Mouse (Mus musculus) testis, adult 2 months (tissue): Measurements from ENCODE around the gene Phactr1. TPM values are rescaled to one million over a fixed set of nuclear protein-coding genes. Genes with fewer than 3 reads are reported as not detected.
"Not testable (repeated sequence)": the region's sequence is repeated elsewhere in the genome, so short reads cannot be mapped to it uniquely, and the experiment has no call there.

ENCODE experiments used
- H3K27ac ChIP-seq: fragments of 200-500 bp; 2 replicates; pipeline ENCODE4 v1.5.1; 2012; ENCODE audit warnings: low read depth, low read length; ENCODE audit not compliant: control insufficient read depth, insufficient read depth
- H3K27me3 ChIP-seq: fragments of 200-500 bp; 2 replicates; pipeline ENCODE4 v1.6.1; 2012; ENCODE audit warnings: mild to moderate bottlenecking, low read length, moderate library complexity; ENCODE audit not compliant: control insufficient read depth, insufficient read depth
- H3K36me3 ChIP-seq: fragments of 200-500 bp; 2 replicates; pipeline ENCODE4 v1.6.1; 2012; ENCODE audit warnings: mild to moderate bottlenecking, low read length; ENCODE audit not compliant: control insufficient read depth, insufficient read depth
- H3K4me1 ChIP-seq: fragments of 200-500 bp; 2 replicates; pipeline ENCODE4 v1.6.1; 2012; ENCODE audit warnings: low read length; ENCODE audit not compliant: control insufficient read depth, insufficient read depth
- H3K4me3 ChIP-seq: fragments of 200-500 bp; 2 replicates; pipeline ENCODE4 v1.5.1; 2012; ENCODE audit warnings: low read depth, mild to moderate bottlenecking, low read length, moderate library complexity, mixed read lengths; ENCODE audit not compliant: control insufficient read depth
- CTCF ChIP-seq: fragments of 200-500 bp; IDR thresholded peaks from 2 replicates; pipeline ENCODE4 v1.5.1; 2012; ENCODE audit warnings: low read depth, mild to moderate bottlenecking, inconsistent platforms, low read length, moderate library complexity; ENCODE audit not compliant: control insufficient read depth, insufficient read depth, insufficient replicate concordance
- POLR2A ChIP-seq: fragments of 200-500 bp; IDR thresholded peaks from 2 replicates; pipeline ENCODE4 v1.6.1; 2012; ENCODE audit warnings: low read depth, mild to moderate bottlenecking, inconsistent platforms, low read length, moderate library complexity; ENCODE audit not compliant: control insufficient read depth
- polyA plus RNA-seq: library from polyadenylated mRNA; depleted of rRNA; stranded (reverse); fragments of >200 nt; gene quantifications from 2 replicates; pipeline ENCODE4 v1.2.3, GENCODE M21; 2012

Phactr1 gene
- polyA plus RNA-seq, 1 experiment = 50.2 TPM

DNA sequence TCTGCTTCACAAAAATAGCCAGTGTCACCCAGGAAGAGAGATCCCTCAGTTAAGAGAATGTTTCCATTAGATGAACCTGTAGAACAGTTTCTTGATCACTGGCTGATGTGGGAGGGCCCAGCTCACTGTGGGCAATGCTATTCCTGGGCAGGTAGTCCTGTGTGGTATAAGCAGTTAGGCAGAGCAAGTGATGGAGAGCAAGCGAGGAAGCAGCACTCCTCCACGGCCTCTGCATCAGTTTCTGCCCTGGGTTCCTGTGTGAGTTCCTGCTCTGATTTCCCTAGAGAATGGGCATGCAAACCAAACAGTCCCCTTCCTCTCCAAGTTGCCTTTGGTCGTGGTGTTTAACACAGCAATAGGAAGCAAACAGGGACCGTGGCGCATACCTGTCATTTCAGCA lies 251.6 kb downstream of the Phactr1 start:
- Histone ChIP-seq H3K36me3 (no peaks in the 10 kb centered on the region), H3K27ac (no peak overlapping the region), H3K4me1 (no peaks in the 10 kb centered on the region), H3K27me3 (no peaks in the 10 kb centered on the region), H3K4me3 (no peak overlapping the region)
- TF ChIP-seq POLR2A = no peak
- TF ChIP-seq CTCF = no peak

DNA sequence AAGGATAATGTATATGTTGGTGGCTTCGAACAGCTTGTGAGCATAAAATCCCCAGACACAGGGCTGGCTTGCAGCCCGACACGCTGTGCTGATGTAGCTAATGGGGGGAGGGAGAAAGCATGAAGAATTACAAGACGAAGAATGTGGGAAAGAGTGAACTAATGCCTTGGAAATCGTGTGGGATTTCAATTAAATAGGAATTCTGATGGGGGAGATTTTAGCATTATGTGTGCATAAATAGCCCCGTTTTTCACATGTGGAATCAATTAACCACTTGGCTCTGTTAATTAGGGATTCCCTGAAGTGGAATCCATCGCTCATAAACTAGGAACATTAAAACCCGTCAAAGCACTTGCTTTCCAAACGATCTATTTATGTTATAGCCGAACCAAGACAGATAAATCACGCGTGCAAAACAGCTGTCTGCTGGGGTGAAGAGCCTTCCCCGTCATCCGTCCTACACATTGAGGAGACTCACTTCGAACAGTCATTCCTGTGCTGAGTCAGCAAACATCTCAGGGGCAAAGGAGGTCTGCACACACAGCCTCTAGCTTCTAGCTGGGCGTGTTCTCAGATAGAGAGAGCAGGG lies 254.2 kb downstream of the Phactr1 start:
- H3K36me3 ChIP-seq = no peaks in the 10 kb centered on the region
- no peaks in the 10 kb centered on the region for H3K4me1 ChIP-seq
- TF ChIP-seq POLR2A (no peak), CTCF (no peak)
- no peaks in the 10 kb centered on the region for H3K27me3 ChIP-seq
- H3K27ac ChIP-seq = no peak overlapping the region
- H3K4me3 ChIP-seq = no peak overlapping the region

DNA sequence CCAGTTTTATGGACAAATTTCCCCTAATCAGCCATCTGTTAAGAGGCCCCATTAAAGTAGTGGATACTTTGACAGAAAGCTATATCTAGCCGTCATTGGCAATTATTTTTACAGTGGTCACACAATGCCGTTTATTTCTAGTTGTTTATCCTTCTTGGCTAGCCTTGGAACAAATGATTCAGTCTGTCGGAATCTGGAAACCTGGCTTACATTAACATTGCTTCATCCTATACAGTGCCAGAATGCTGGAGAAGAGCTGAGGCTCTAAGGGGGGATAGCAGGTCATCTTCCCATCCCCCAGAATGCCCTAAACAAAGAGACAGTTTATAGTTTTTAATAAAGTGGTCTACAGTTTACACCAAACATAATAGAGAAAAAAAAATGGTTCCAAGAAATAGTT lies 257.4 kb downstream of the Phactr1 start:
- no peaks in the 10 kb centered on the region for H3K36me3 ChIP-seq
- no peak overlapping the region for H3K4me3 ChIP-seq
- H3K4me1 ChIP-seq = no peaks in the 10 kb centered on the region
- no peaks in the 10 kb centered on the region for H3K27me3 ChIP-seq
- H3K27ac ChIP-seq = no peak overlapping the region
- TF ChIP-seq CTCF (no peak), POLR2A (no peak)

DNA sequence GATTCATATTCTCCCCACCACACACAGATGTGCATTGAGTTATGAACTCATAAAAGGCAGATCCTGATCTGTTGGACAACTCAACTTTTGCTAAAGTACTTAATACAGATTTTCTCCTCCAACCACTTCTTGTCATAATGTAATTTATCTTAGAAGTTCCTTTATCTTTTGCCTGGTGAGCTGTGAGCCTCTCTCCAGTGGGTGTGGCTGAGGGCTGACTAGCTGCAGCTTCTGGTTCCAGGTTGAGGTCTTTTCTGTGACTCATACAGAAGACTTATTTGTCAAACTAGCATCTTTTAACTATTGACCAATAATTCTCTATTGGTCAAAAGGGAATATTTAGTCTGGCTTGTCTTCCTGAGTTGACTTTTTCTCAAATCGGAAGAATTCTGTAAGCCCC lies 257.9 kb downstream of the Phactr1 start:
- Histone ChIP-seq H3K36me3 (no peaks in the 10 kb centered on the region), H3K27me3 (no peaks in the 10 kb centered on the region), H3K27ac (no peak overlapping the region), H3K4me3 (no peak overlapping the region), H3K4me1 (no peaks in the 10 kb centered on the region)
- no peak for TF ChIP-seq POLR2A
- TF ChIP-seq CTCF = no peak

DNA sequence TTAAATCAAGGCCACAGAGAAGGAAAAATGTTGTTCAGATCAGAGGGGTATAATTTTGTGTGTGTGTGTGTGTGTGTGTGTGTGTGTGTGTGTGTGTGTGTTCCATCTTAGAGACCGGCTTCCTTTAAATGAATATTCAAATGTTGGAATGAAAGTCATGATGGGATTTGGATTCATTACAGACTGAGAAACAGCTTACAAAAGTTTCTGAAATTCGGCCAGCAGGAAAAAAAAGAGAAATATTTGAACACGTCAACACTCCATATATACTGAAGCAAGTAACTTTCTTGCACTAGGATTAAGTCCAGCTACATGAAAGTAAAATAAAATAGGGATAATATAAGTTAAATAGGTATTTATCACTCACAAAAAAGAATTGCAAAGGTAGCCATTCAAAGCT lies 259.8 kb downstream of the Phactr1 start:
- H3K27me3 ChIP-seq = no peaks in the 10 kb centered on the region
- no peaks in the 10 kb centered on the region for H3K36me3 ChIP-seq
- no peaks in the 10 kb centered on the region for H3K4me1 ChIP-seq
- no peak overlapping the region for H3K4me3 ChIP-seq
- TF ChIP-seq CTCF (no peak), POLR2A (no peak)
- no peak overlapping the region for H3K27ac ChIP-seq

DNA sequence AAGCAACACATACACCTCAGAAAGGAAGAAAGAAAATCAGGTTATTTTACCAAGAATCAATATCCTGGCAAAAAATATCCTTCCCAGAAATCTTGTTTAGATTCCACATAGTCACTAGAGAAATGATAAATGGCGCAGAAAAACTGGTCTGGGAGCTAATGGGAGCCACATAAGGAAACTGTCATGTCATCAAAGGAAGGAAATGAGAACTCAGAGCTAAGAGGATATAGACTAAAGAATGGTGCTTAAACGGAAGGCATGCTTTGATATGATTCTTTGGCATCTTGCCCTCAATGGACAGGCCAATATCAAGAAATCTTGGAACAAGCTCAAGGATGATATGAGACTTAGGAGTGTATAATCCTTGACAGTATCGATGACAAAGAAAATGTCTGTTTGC lies 263.7 kb downstream of the Phactr1 start:
- Histone ChIP-seq H3K27me3 (no peaks in the 10 kb centered on the region), H3K27ac (no peak overlapping the region), H3K36me3 (no peaks in the 10 kb centered on the region), H3K4me3 (no peak overlapping the region), H3K4me1 (no peaks in the 10 kb centered on the region)
- no peak for TF ChIP-seq CTCF
- no peak for TF ChIP-seq POLR2A

DNA sequence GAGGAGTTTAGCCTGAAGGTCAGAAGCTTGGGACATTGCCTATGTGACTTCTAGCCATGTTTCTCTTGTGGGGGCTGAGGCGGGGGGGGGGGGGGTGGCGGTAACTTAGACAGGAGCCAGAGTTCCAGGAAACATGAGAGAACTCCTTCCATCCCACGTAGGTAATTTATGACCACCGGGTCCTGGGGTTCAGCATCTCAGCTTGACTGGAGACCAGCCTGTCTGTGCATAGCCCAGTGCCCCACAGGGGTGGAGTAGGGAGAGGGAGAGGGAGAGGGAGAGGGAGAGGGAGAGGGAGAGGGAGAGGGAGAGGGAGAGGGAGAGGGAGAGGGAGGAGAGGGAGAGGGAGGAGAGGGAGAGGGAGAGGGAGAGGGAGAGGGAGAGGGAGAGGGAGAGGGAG lies 264.8 kb downstream of the Phactr1 start:
- H3K36me3 ChIP-seq, H3K4me3 ChIP-seq, H3K4me1 ChIP-seq, H3K27ac ChIP-seq, H3K27me3 ChIP-seq: not testable (repeated sequence)

DNA sequence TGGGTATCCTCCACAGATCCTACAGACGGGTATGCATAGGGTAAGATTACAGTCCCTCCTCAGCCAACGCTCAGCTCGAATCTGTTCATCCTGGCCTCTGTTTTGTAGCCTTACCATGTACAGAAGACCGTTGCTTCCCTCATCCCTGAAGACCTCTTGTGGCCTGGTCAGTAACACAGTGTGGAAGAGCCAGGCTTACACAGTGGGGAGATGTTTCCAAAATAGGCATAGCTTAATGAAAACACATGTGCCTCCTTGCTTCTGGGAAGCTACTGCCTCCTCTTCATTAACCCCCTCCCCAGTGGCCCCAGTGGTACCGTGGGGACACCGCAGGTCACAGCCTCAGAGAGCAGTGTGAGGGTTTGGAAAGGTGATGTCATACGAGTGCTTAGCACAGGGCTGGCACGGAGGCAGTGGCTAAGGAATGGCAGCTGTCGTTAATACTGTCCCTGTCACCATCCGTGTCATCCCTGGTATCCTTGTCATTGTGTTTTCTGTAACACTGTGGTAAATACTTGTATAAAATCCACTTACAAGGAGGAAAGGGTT lies 268.4 kb downstream of the Phactr1 start:
- TF ChIP-seq CTCF = no peak
- no peak for TF ChIP-seq POLR2A
- Histone ChIP-seq H3K36me3 (no peaks in the 10 kb centered on the region), H3K27ac (no peak overlapping the region), H3K4me1 (no peaks in the 10 kb centered on the region), H3K27me3 (no peaks in the 10 kb centered on the region), H3K4me3 (peak overlapping the region; percentile 59)
